Mouse (Mus musculus) olfactory bulb, adult 2 months (tissue): ENCODE data around the gene Eif2b1.
"Not testable (repeated sequence)": the region's sequence is repeated elsewhere in the genome, so short reads cannot be mapped to it uniquely, and the experiment has no call there.

ENCODE experiments used
- CTCF ChIP-seq: fragments of 200-500 bp; IDR thresholded peaks from 2 replicates; pipeline ENCODE4 v1.5.1; 2012; ENCODE audit warnings: low read depth, mild to moderate bottlenecking, low read length, moderate library complexity; ENCODE audit not compliant: insufficient read depth
- POLR2A ChIP-seq: fragments of 200-500 bp; IDR thresholded peaks from 2 replicates; pipeline ENCODE4 v1.6.1; 2012; ENCODE audit warnings: mild to moderate bottlenecking, low read depth, low read length, moderate library complexity; ENCODE audit not compliant: insufficient read depth

- TF ChIP-seq CTCF, POLR2A: not testable (repeated sequence)
Measured at GRCm38 (mm10) chr5:124550737-124551136, 28.2 kb downstream of the Eif2b1 start.
